Mouse (Mus musculus) hindbrain, embryonic 15.5 days (tissue): ENCODE results near the gene Megf8. TPM values are rescaled to one million over a fixed set of nuclear protein-coding genes. Genes with fewer than 3 reads are reported as not detected.
A peak's percentile ranks its signal among the peaks of the same experiment; 100 is the strongest.

Experiments
- ATAC-seq: fragments of 200-750 bp; cut with Nextera tagmentation; 2 replicates; pipeline ENCODE4 v1.8.0; 2017; ENCODE audit warnings: low read depth, moderate number of reproducible peaks, moderate TSS enrichment; ENCODE audit not compliant: low FRiP score
- H3K27ac ChIP-seq: fragments of 300-500 bp; sonication (generic); replicated peaks from 2 replicates; pipeline ENCODE4 v1.5.1; 2015; ENCODE audit warnings: mild to moderate bottlenecking, inconsistent platforms
- H3K27me3 ChIP-seq: fragments of 300-500 bp; sonication (generic); 2 replicates; pipeline ENCODE4 v1.6.1; 2015; ENCODE audit warnings: control low read depth, inconsistent platforms
- H3K36me3 ChIP-seq: fragments of 300-500 bp; sonication (generic); 2 replicates; pipeline ENCODE4 v1.6.1; 2015; ENCODE audit warnings: control low read depth, inconsistent platforms
- H3K4me1 ChIP-seq: fragments of 300-500 bp; sonication (generic); replicated peaks from 2 replicates; pipeline ENCODE4 v1.6.1; 2015; ENCODE audit warnings: control low read depth, inconsistent platforms
- H3K4me2 ChIP-seq: fragments of 300-500 bp; sonication (generic); 2 replicates; pipeline ENCODE4 v1.6.1; 2015; ENCODE audit warnings: moderate library complexity, mild to moderate bottlenecking, inconsistent platforms
- H3K4me3 ChIP-seq: fragments of 300-500 bp; sonication (generic); 2 replicates; pipeline ENCODE4 v1.5.1; 2015; ENCODE audit warnings: mild to moderate bottlenecking, inconsistent platforms
- H3K9ac ChIP-seq: fragments of 300-500 bp; sonication (generic); 2 replicates; pipeline ENCODE4 v1.6.1; 2015; ENCODE audit warnings: inconsistent platforms
- H3K9me3 ChIP-seq: fragments of 300-500 bp; sonication (generic); 2 replicates; pipeline ENCODE4 v1.6.1; 2016; ENCODE audit warnings: control low read depth, inconsistent platforms
- WGBS: fragments of 180-500 bp; shearing (Covaris S2); methylation state at CpG from one replicate; pipeline ENCODE4 v1.1.7; 2015; 5-methylcytosine and 5-hydroxymethylcytosine counted together
- polyA plus RNA-seq: library from polyadenylated mRNA; unstranded; fragments of >200 nt; fragmentation: Nextera tagmentation; extraction: Ambion mirVana; gene quantifications from 2 replicates; pipeline ENCODE4 v1.2.1, GENCODE M21; 2015

The Megf8 gene
- polyA plus RNA-seq, 1 experiment from 2014 or later, result 23.9 TPM

DNA sequence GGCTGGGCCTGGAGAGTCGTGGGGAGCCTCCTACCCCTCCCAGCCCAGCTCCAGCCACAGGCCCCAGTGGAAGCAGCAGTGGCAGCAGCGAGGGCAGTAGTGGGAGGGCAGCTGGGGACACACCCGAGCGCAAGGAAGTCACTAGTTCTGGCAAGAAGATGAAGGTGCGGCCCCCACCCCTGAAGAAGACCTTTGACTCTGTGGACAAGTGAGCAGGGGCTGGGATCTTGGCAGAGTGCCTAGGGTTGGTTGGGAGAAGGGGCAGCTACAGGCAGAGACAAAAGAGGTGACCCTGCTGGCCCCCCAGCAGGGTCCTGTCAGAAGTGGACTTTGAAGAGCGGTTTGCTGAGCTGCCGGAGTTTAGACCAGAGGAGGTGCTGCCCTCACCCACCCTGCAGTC, 24.9 kb upstream of the Megf8 start:
- 42% methylated on average over 7 of the region's 7 CpGs for WGBS
- H3K36me3 ChIP-seq, result peaks cover 84% of the 10 kb centered on the region
- peaks cover 37% of the 10 kb centered on the region for H3K4me1 ChIP-seq
- H3K9ac ChIP-seq, result no peak overlapping the region
- no peaks in the 10 kb centered on the region for H3K27me3 ChIP-seq
- H3K4me2 ChIP-seq, result no peak overlapping the region
- ATAC-seq, result no peak
- H3K27ac ChIP-seq, result 0 out of 2 replicates have a peak overlapping the region, but pooled peaks have one; percentile 42
- no peak overlapping the region for H3K4me3 ChIP-seq
- no peaks in the 10 kb centered on the region for H3K9me3 ChIP-seq

DNA sequence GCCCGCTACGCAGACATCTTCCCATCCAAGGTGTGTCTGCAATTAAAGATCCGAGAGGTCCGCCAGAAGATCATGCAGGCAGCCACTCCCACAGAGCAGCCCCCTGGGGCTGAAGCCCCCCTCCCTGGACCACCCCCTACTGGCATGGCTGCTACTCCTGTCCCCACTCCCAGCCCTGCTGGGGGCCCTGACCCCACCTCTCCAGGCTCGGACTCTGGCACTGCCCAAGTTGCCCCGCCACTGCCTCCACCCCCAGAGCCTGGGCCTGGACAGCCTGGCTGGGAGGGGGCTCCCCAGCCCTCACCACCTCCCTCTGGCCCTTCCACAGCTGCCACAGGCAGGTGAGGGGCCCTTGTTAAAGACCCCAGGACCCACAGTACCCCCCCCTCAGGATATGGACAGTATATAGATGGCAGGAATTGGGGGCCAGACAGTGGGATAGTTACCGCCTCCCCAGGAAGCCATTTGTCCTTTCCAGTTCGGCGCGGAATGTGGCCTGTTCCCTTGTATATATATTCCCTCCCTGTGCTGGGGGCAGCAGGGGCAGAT, 23.7 kb upstream of the Megf8 start:
- ATAC-seq, result no peak
- no peaks in the 10 kb centered on the region for H3K9me3 ChIP-seq
- 84% methylated on average over 10 of the region's 10 CpGs for WGBS
- peaks cover 41% of the 10 kb centered on the region for H3K4me1 ChIP-seq
- H3K9ac ChIP-seq, result no peak overlapping the region
- H3K27me3 ChIP-seq, result no peaks in the 10 kb centered on the region
- peaks cover 72% of the 10 kb centered on the region for H3K36me3 ChIP-seq
- H3K4me3 ChIP-seq, result no peak overlapping the region
- 0 out of 2 replicates have a peak overlapping the region, but pooled peaks have one; percentile 20 for H3K27ac ChIP-seq
- no peak overlapping the region for H3K4me2 ChIP-seq

DNA sequence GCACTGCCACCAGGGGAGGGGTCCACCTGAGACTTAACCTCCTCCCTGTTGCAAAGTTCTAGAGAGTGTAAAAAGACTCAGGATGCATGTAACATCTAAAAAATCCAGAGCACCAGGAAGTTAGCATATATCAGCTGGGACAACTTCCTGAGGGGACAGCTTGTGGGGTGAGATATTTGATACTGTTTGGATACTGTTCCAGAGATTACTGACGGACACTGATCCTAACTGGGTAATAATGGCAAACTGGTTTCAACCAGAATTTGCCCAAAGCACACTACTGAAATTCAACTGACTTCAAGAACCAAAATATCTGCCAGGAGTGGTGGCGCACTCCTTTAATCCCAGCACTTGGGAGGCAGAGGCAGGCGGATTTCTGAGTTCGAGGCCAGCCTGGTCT, 22.5 kb upstream of the Megf8 start:
- no peak for ATAC-seq
- no peaks in the 10 kb centered on the region for H3K9me3 ChIP-seq
- no peaks in the 10 kb centered on the region for H3K27me3 ChIP-seq
- H3K36me3 ChIP-seq, result peaks cover 60% of the 10 kb centered on the region
- no peak overlapping the region for H3K4me3 ChIP-seq
- H3K4me2 ChIP-seq, result no peak overlapping the region
- H3K9ac ChIP-seq, result no peak overlapping the region
- H3K4me1 ChIP-seq, result peaks cover 46% of the 10 kb centered on the region
- H3K27ac ChIP-seq, result no peak overlapping the region; the same call in 1 of the 2 replicates
- WGBS, result 91% methylated on average over 4 of the region's 4 CpGs

DNA sequence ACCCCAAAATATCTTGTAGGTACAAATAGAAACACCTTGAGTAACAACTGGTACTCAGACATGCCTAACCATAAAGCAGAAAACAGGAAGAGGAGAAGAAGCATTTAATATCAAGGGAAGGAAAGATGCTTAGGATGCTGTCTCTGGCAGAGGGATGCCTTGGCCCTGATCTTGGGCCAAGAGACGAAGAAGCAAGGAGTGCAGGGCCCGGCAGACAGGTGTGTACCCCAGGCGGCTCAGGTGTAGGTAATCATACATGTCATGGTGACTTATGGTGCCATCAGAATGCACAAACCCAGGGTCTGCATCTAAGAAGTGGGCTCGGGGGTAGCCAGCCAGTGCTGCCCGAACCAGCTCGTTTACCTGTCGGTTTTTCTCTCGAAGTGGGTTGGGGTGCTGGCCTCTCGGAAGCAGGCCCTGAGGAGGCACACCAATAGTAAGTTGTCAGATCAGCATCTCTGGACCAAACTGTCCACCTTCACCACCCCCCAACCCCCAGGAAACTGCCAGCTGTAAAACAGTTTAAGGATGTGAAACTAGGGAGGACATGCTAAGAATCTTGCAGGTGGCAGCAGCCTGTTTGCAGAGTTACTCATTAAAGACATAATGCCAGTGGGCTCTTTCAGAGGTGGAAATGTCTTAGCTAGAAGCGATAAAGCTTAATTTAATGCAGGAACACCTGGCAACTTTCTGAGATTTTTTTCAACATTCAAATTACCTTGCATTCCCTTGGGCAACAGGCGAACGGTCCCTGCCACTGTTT, 21.8 kb upstream of the Megf8 start:
- ATAC-seq, result no peak
- no peaks in the 10 kb centered on the region for H3K27me3 ChIP-seq
- 0 out of 2 replicates have a peak overlapping the region, but pooled peaks have one; percentile 2 for H3K9ac ChIP-seq
- H3K4me3 ChIP-seq, result 0 out of 2 replicates have a peak overlapping the region, but pooled peaks have one; percentile 91
- H3K4me2 ChIP-seq, result peak overlapping the region; percentile 69
- H3K4me1 ChIP-seq, result peaks cover 46% of the 10 kb centered on the region
- no peaks in the 10 kb centered on the region for H3K9me3 ChIP-seq
- H3K36me3 ChIP-seq, result peaks cover 54% of the 10 kb centered on the region
- 86% methylated on average over 12 of the region's 12 CpGs for WGBS
- no peak overlapping the region for H3K27ac ChIP-seq

DNA sequence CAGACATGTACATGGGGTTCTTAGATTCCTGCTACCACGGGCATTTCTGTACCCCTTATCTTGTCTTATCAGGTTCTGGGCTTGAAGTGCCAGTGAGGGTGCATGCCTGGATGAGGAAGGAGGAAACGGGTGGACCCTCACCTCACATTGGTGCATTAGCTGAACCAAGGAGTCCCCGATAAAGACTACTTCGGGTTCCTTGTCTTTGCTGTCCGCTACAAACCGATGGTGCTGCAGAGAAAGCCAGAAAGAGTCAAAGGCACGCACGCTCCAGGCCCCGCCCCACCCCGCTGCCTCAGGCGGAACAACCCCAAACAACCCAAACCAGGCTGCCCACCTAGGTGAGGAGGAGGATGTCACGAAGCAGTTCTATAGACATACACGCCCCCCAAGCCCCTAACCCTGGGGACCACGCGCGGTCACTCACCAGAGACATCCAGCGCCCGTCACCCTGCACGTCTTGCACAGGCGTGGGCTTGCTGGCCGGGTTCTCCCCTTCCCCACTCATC, 20.0 kb upstream of the Megf8 start:
- under 1% methylated on average over 21 of the region's 21 CpGs for WGBS
- Histone ChIP-seq H3K27me3 (no peaks in the 10 kb centered on the region), H3K9me3 (no peaks in the 10 kb centered on the region), H3K27ac (peak overlapping the region; percentile 99), H3K36me3 (peaks cover 36% of the 10 kb centered on the region), H3K9ac (peak overlapping the region; percentile 93), H3K4me3 (peak overlapping the region; percentile 91), H3K4me1 (peaks cover 35% of the 10 kb centered on the region), H3K4me2 (peak overlapping the region; percentile 69)
- no peak; the same call in 1 of the 2 replicates for ATAC-seq

DNA sequence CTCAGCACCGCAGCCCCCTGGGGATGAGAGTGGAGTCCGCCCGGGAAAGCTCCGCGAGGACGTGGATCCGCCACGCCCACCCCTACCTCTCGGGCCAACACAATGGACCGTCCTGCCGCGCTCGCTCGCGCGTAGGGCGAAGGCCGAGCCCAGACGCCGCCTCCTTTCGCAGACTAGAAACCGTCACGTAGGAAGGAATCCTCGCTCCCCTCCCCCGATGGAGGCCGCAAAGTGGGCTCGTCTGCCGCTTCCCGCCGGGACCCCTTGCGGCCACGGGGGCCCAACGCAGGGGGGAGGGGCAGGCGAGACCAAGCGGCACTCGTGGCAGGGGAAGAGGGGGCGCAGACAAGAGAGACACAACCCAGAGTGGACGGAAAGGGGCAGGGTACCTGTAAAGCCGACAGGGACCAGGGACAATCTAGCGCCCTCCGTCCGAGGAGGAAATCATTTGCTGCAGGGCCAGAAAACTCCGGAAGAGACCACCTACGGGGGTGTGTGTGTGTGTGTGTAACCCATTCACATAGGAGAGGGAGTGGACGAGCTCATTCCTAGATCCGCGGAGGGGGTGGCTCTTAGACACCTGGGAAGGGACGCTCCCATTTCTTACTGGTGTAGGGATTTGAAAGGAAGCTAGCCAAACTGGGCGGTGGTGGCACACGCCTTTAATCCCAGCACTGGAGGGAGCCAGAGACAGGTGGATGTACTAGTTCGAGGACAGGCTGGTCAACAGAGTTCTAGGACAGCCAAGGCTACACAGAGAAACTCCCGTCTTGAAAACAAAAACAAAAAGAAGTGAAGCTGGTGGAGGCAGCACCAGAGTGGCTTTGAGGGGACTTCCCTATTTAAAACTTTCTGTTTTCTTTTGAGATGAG, 19.3 kb upstream of the Megf8 start, which contains the start of gene Pafah1b3:
TSS of gene Pafah1b3 (minus strand) at position 533 of the 872 bp plus-strand sequence.
- Histone ChIP-seq H3K4me2 (peak within 1 kb of the TSS; percentile 69), H3K4me3 (peak within 1 kb of the TSS; percentile 91), H3K9me3 (no peaks in the 10 kb centered on the region), H3K36me3 (peaks cover 29% of the 10 kb centered on the region), H3K4me1 (peaks cover 30% of the 10 kb centered on the region), H3K27me3 (no peaks in the 10 kb centered on the region), H3K9ac (peak within 1 kb of the TSS; percentile 93), H3K27ac (peak within 1 kb of the TSS; percentile 99)
- under 1% methylated on average over 51 of the region's 52 CpGs for WGBS
- ATAC-seq, result peak; percentile 92

DNA sequence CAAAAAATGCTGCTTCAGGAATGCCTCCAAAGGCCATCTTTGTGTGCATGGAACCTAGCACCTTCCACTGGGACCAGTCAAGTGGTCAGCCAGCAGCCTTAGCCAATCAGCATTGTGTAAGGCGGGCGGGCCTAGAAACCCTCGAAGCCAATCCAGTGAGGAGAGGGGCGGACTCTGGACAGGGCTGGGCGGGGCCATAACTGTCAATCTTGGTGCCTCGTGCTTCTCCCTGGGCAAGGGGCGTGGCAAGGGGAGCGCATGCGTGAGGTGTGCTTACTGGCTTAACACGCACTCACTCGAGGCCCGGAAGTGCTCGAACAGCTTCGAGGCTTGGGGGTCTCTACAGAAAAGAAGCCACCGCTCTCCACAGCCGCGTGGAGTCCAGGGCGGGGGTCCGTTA, 15.9 kb upstream of the Megf8 start, which contains the start of gene Prr19:
TSS of gene Prr19 (plus strand) at position 349 of the 400 bp plus-strand sequence.
- H3K4me3 ChIP-seq, result 0 out of 2 replicates have a peak within 1 kb of the TSS, but pooled peaks have one; percentile 2

DNA sequence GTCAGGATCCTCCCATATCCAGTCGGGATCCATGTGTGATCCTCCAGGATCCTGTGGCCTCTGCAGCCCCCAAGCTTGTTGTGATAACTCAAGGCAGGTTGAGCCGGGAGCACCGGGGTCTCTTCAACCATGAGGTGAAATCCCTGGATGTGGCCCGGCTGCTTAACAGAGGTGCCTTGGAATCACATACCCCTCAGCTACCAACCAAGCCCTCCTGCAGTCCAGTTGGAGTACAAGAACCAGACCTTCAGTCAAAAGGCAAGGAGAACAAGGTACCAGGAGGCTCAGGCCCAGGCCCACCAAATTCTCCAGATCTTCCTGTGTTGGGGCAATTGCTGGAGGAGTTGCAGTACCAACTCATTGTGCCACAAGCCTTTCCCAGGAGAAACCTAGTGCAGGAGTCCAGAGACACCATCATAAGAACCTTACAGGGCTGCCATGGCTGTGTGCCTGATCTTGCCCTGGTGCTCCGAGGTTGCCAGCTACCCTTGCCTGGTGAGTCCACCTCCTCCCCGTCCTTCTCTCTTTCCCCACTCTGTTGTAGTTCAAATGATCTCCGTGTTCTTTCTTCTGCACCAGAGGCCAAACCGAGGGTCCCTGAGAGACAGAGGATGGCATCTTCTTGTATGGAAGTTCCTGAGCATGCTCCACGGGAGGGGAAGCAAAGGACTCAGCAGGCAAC, 13.8 kb upstream of the Megf8 start:
- H3K9ac ChIP-seq, result no peak overlapping the region
- no peaks in the 10 kb centered on the region for H3K9me3 ChIP-seq
- H3K4me2 ChIP-seq, result no peak overlapping the region
- 0 out of 2 replicates have a peak, but pooled peaks cover 4% of the 10 kb centered on the region for H3K36me3 ChIP-seq
- ATAC-seq, result no peak
- H3K27ac ChIP-seq, result no peak overlapping the region
- 73% methylated on average over 9 of the region's 9 CpGs for WGBS
- H3K4me3 ChIP-seq, result no peak overlapping the region
- peaks cover 26% of the 10 kb centered on the region for H3K4me1 ChIP-seq
- H3K27me3 ChIP-seq, result no peaks in the 10 kb centered on the region

More for the DNA sequence above, 15.9 kb upstream of the Megf8 start, which contains the start of gene Prr19:
- H3K4me2 ChIP-seq, result peak within 1 kb of the TSS; percentile 33
- peak; percentile 36 for ATAC-seq
- H3K9ac ChIP-seq, result no peak within 1 kb of the TSS
- H3K27ac ChIP-seq, result no peak within 1 kb of the TSS
- H3K27me3 ChIP-seq, result no peaks in the 10 kb centered on the region
- H3K9me3 ChIP-seq, result no peaks in the 10 kb centered on the region
- no peaks in the 10 kb centered on the region for H3K36me3 ChIP-seq
- WGBS, result 60% methylated on average over 19 of the region's 19 CpGs
- peaks cover 25% of the 10 kb centered on the region for H3K4me1 ChIP-seq

DNA sequence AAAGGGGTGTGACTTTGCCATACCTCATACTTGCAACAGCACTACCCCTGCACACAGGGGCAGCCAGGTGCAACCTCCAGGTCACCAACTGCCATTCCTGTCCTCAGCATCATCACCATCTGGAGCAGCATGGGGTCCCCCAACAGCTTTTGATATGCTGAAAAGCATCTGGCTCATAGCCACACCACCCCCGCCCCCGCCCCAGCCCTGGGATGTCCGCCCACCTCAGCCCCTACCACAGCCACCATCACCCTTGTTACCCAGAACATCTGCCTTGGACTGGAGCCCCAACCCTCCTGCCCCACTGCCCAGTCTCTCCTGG, 13.3 kb upstream of the Megf8 start:
- 0 out of 2 replicates have a peak, but pooled peaks cover 4% of the 10 kb centered on the region for H3K36me3 ChIP-seq
- H3K4me1 ChIP-seq, result peaks cover 21% of the 10 kb centered on the region
- ATAC-seq, result no peak
- no peak overlapping the region for H3K4me2 ChIP-seq
- no peak overlapping the region for H3K27ac ChIP-seq
- H3K9ac ChIP-seq, result no peak overlapping the region
- H3K4me3 ChIP-seq, result no peak overlapping the region
- WGBS, result 79% methylated on average over 3 of the region's 3 CpGs
- no peaks in the 10 kb centered on the region for H3K27me3 ChIP-seq
- H3K9me3 ChIP-seq, result no peaks in the 10 kb centered on the region

DNA sequence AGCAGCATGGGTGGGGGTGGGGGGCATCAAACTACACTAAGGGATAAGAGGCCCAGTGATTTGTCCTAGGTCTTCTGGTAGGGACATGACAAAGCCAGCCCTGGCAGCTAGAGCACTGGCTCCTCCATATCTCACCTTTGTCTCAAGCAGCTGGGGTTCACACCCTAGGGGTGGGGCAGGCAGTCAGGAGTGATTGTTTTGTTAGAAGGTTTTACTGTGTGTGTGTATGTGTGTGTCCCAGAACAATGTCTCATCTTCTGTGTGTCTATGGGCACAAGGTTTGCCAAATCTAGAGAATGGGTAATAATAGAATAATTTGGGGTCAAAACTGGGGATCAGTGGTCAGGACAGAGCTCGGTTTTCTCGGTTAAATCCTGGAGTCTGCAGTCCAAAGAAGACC, 11.5 kb upstream of the Megf8 start:
- no peaks in the 10 kb centered on the region for H3K9me3 ChIP-seq
- peak overlapping the region; percentile 64 for H3K4me2 ChIP-seq
- H3K4me3 ChIP-seq, result peak overlapping the region; percentile 57
- no peaks in the 10 kb centered on the region for H3K27me3 ChIP-seq
- peak overlapping the region; percentile 87 for H3K27ac ChIP-seq
- WGBS, result 1% methylated on average over 2 of the region's 2 CpGs
- peaks cover 19% of the 10 kb centered on the region for H3K4me1 ChIP-seq
- ATAC-seq, result peak; percentile 29
- H3K36me3 ChIP-seq, result 0 out of 2 replicates have a peak, but pooled peaks cover 4% of the 10 kb centered on the region
- H3K9ac ChIP-seq, result peak overlapping the region; percentile 76
